Mouse (Mus musculus): ENCODE measurements around the gene Olfr360.
"Not testable (repeated sequence)": the region's sequence is repeated elsewhere in the genome, so short reads cannot be mapped to it uniquely, and the experiment has no call there.

The Olfr360 gene

DNA sequence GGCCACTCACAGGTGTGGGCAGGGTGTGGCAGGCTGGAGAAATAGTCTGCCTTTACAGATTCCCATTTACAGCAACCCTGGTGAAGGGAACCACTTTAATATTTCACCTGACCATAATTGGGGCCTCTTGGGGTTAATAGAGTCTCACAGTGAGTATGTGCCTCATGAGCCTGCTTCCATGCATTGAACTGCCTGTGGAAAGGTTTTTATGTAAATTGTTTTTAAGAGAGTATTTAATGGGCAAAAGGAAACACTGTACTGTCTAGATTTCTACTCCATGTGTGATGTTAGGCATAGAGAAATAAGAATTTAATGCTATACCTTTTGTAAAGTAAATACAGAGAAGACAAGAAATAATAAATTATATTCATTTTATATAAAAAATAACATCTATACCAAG is at the start of gene Olfr360:
Gene Olfr360 (plus strand): TSS at position 301 of the 400 bp plus-strand sequence.
- DNase-seq = no peak

DNA sequence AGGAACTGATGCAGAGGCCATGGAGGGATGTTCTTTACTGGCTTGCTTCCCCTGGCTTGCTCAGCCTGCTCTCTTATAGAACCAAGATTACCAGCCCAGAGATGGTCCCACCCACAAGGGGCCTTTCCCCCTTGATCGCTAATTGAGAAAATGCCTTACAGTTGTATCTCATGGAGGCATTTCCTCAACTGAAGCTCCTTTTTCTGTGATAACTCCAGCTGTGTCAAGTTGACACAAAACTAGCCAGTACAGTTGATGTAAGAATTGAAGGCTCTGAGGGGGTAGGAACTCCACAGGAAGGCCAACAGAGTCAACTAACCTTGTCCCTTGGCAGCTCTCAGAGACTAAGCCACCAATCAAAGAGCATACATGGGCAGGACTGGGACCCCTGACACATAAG is 23.6 kb downstream of the Olfr360 start, which contains the start of gene Olfr361:
Gene Olfr361 (minus strand): TSS at position 101 of the 400 bp plus-strand sequence.
- DNase-seq = not testable (repeated sequence)

DNA sequence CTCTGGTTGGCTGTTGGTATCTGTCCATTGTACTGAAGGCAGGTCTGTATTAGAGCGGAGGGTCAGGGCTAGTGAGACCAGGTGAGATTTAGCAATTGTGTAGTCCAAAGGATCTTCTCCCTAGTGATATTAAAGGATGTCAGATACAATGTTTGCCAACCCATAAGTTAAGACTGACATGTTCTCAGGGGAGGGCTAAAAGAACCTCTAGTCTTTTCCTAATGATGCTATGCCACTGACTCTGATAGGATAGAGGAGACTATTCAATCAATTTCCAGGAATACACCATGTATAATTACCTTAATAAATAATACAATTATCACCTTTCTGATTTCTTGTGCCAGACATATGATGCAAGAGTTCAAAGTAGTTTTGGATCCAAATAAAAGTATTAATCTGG is 52.3 kb downstream of the Olfr360 start, which contains the start of gene Olfr362:
Gene Olfr362 (minus strand): TSS at position 101 of the 400 bp plus-strand sequence.
- DNase-seq = no peak

Data from liver (tissue).